In the genomic region with DNA sequence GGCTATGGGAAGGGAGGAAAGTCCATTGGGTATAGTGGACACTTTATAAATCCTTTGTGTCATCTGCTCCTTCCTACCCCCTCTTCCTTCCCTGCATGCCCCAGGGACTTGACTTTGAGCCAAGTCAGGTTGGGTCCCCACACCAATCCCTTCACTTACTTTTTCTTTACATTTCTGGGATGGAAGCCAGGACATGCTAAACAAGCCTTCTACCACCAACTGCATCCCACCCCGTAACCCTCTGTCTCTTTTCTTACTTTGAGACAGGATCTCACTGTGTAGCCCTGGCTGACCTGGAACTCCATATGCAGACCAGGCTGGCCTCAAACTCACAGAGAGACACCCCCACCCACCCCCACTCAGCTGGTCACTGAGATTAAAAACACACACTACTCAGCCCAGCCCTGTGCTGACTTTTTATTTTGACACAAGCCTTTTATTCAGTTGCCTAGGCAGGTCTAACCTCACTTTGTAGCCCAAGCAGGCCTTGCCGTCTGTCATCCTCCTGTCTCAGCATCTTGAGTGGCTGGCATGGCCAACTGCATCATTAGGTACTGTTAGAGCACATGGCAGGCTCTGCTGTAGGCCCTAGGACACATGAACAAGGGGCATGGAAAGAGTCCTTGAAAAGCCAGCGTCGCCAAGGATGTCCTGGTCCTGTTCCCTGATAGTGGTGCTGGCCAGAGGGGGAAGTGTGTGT, we compare ENCODE assay signal across 9 mouse cellular contexts. TPM values are rescaled to one million over a fixed set of nuclear protein-coding genes. Genes with fewer than 3 reads are reported as not detected.
DNase-seq lines count a peak whose midpoint lies in the region; ATAC-seq and TF ChIP-seq lines count a peak whose summit lies in the region.
"Had no signal": no experiment of that assay in that cellular context is flagged by ENCODE, and none has a peak within 500 bp of the region (broad histone marks: within the 10 kb centered on the region; RNA-seq: fewer than 3 reads in every experiment).

No protein-coding gene starts in this region.

- intact Hi-C loops in heart, postnatal 25 days (cut with DNase I), result loop anchor here (2.0 kb wide), 1 partner anchor 27 kb away; no protein-coding TSS in a partner anchor

- peaks cover 36 to 49% of the 10 kb centered on the region in 2 experiments for H3K4me1 ChIP-seq in heart, embryonic 14.5 days (ENCODE audit: control insufficient read depth in 2 of 2, insufficient read depth in 2 of 2, low read length in 2 of 2)
- H3K4me1 ChIP-seq in lung, postnatal 0 days (ENCODE audit: insufficient read depth, low read depth, low read length), result peaks cover 23% of the 10 kb centered on the region; the same call in 1 of the 2 replicates
- H3K4me1 ChIP-seq in intestine, embryonic 15.5 days (replicated peaks), result peaks cover 62% of the 10 kb centered on the region
- peaks cover 54% of the 10 kb centered on the region for H3K4me1 ChIP-seq in stomach, embryonic 14.5 days (ENCODE audit: control insufficient read depth, insufficient read depth, low read length)

- H3K27me3 ChIP-seq in heart, embryonic 14.5 days (ENCODE audit: control insufficient read depth, insufficient read depth, low read length), result no peaks in the 10 kb centered on the region
- no peaks in the 10 kb centered on the region for H3K27me3 ChIP-seq in lung, postnatal 0 days (replicated peaks; ENCODE audit: insufficient read depth, low read length)
- H3K27me3 ChIP-seq in intestine, embryonic 15.5 days (replicated peaks), result no peaks in the 10 kb centered on the region
- H3K27me3 ChIP-seq in stomach, embryonic 14.5 days (ENCODE audit: control insufficient read depth, insufficient read depth, low read length), result no peaks in the 10 kb centered on the region

- H3K4me3 ChIP-seq in heart, embryonic 14.5 days (ENCODE audit: control insufficient read depth in 1 of 2, insufficient read depth in 1 of 2, low read depth in 1 of 2, low read length in 2 of 2), result no peak overlapping the region
- H3K4me3 ChIP-seq in lung, postnatal 0 days (ENCODE audit: low read depth, low read length), result no peak overlapping the region
- no peak overlapping the region for H3K4me3 ChIP-seq in intestine, embryonic 15.5 days (replicated peaks)
- H3K4me3 ChIP-seq in stomach, embryonic 14.5 days (ENCODE audit: low read depth, low read length), result no peak overlapping the region

- H3K9ac ChIP-seq in heart, embryonic 14.5 days (ENCODE audit: low read length), result no peak overlapping the region
- H3K9ac ChIP-seq in lung, postnatal 0 days (replicated peaks; ENCODE audit: low read depth), result no peak overlapping the region
- H3K9ac ChIP-seq in intestine, embryonic 15.5 days, result no peak overlapping the region
- H3K9ac ChIP-seq in stomach, embryonic 14.5 days (replicated peaks; ENCODE audit: low read depth, low read length), result no peak overlapping the region

- TF ChIP-seq CTCF in lung, postnatal 0 days (IDR thresholded peaks at IDR 0.05), result no peak

- ATAC-seq in heart, embryonic 14.5 days (ENCODE audit: insufficient number of reproducible peaks, insufficient read depth, low FRiP score, low read depth), result no peak
- no peak for ATAC-seq in lung, postnatal 0 days
- no peak for ATAC-seq in intestine, embryonic 15.5 days
- no peak for ATAC-seq in stomach, embryonic 14.5 days (ENCODE audit: insufficient number of reproducible peaks, insufficient read depth, low FRiP score, low read depth)
- no peak for ATAC-seq in CD4-positive, CD25-positive, alpha-beta regulatory T cell, adult 4 months

- no peak for DNase-seq in heart, postnatal 25 days (ENCODE audit: low spot score)
- DNase-seq in lung, postnatal 0 days (ENCODE audit: low spot score), result no peak
- no peak for DNase-seq in lung, postnatal 10 days
- no peak for DNase-seq in MN1 (ENCODE audit: low spot score)
- DNase-seq: thymus, postnatal 4 days had no signal

- WGBS in heart, embryonic 14.5 days, result 74% methylated on average over 4 of the region's 4 CpGs
- 46% methylated on average over 4 of the region's 4 CpGs for WGBS in lung, postnatal 0 days
- WGBS in intestine, embryonic 15.5 days, result 78% methylated on average over 4 of the region's 4 CpGs
- WGBS in stomach, embryonic 14.5 days, result 67% methylated on average over 4 of the region's 4 CpGs

- no peak for TF ChIP-seq EP300 in lung, postnatal 0 days (IDR thresholded peaks at IDR 0.05)

- H3K9me3 ChIP-seq in heart, embryonic 14.5 days (ENCODE audit: control insufficient read depth, low read length), result no peaks in the 10 kb centered on the region
- H3K9me3 ChIP-seq in lung, postnatal 0 days (ENCODE audit: low read length), result no peaks in the 10 kb centered on the region
- H3K9me3 ChIP-seq in intestine, embryonic 15.5 days, result no peaks in the 10 kb centered on the region
- H3K9me3 ChIP-seq in stomach, embryonic 14.5 days (ENCODE audit: control insufficient read depth, low read depth, low read length), result no peaks in the 10 kb centered on the region

- H3K27ac ChIP-seq in heart, embryonic 14.5 days (replicated peaks in 1 of 2; ENCODE audit: control insufficient read depth in 1 of 2, insufficient read depth in 1 of 2, low read depth in 2 of 2, low read length in 2 of 2), result peak overlapping the region; percentile 63 to 74
- peak overlapping the region; percentile 84 for H3K27ac ChIP-seq in lung, postnatal 0 days (ENCODE audit: low read length)
- peak overlapping the region; percentile 84 for H3K27ac ChIP-seq in intestine, embryonic 15.5 days
- H3K27ac ChIP-seq in stomach, embryonic 14.5 days (ENCODE audit: low read length), result peak overlapping the region; percentile 86

- no peaks in the 10 kb centered on the region for H3K36me3 ChIP-seq in heart, embryonic 14.5 days (ENCODE audit: control insufficient read depth, insufficient read depth, low read length)
- no peaks in the 10 kb centered on the region for H3K36me3 ChIP-seq in lung, postnatal 0 days (ENCODE audit: insufficient read depth, low read length)
- H3K36me3 ChIP-seq in intestine, embryonic 15.5 days, result no peaks in the 10 kb centered on the region
- no peaks in the 10 kb centered on the region for H3K36me3 ChIP-seq in stomach, embryonic 14.5 days (ENCODE audit: control insufficient read depth, insufficient read depth, low read length)

- H3K4me2 ChIP-seq in heart, embryonic 14.5 days (ENCODE audit: low read length), result no peak overlapping the region
- no peak overlapping the region for H3K4me2 ChIP-seq in lung, postnatal 0 days (replicated peaks; ENCODE audit: low read depth, low read length)
- H3K4me2 ChIP-seq in intestine, embryonic 15.5 days (replicated peaks), result no peak overlapping the region
- H3K4me2 ChIP-seq in stomach, embryonic 14.5 days (replicated peaks; ENCODE audit: low read depth, low read length), result no peak overlapping the region; the same call in 1 of the 2 replicates

RNA-seq across cellular contexts. Expression of a gene that starts 38.2 kb away (rescaled TPM):
- polyA plus RNA-seq in heart, embryonic 14.5 days (2014; fragmentation: Nextera tagmentation; extraction: Ambion mirVana), result 166 and 175 TPM in 2 replicates
- 100 to 1,000 TPM in 1 of 2 experiments, 10 to 100 TPM in 1; 99.3 to 105 TPM for total RNA-seq in heart, postnatal 25 days (2021)
- polyA plus RNA-seq in lung, postnatal 0 days (2015; fragmentation: Nextera tagmentation; extraction: Ambion mirVana), result 166 and 184 TPM in 2 replicates
- polyA plus RNA-seq in intestine, embryonic 15.5 days (2015; fragmentation: Nextera tagmentation; extraction: Ambion mirVana), result 268 and 270 TPM in 2 replicates
- polyA plus RNA-seq in stomach, embryonic 14.5 days (2014; fragmentation: Nextera tagmentation; extraction: Ambion mirVana), result 252 and 259 TPM in 2 replicates
- 100 to 1,000 TPM; 373 to 544 TPM for polyA plus RNA-seq in CD4-positive, CD25-positive, alpha-beta regulatory T cell, adult 4 months (2017; shearing (Covaris generic))

RNA-seq across cellular contexts. Expression of a gene that starts 55.7 kb away (rescaled TPM):
- polyA plus RNA-seq in heart, embryonic 14.5 days (2014; fragmentation: Nextera tagmentation; extraction: Ambion mirVana), result 11.8 and 12.5 TPM in 2 replicates
- 1 to 10 TPM; 2.0 to 2.8 TPM for total RNA-seq in heart, postnatal 25 days (2021)
- polyA plus RNA-seq in lung, postnatal 0 days (2015; fragmentation: Nextera tagmentation; extraction: Ambion mirVana), result 55.4 and 63.0 TPM in 2 replicates
- 14.3 and 16.1 TPM in 2 replicates for polyA plus RNA-seq in intestine, embryonic 15.5 days (2015; fragmentation: Nextera tagmentation; extraction: Ambion mirVana)
- 11.6 and 12.9 TPM in 2 replicates for polyA plus RNA-seq in stomach, embryonic 14.5 days (2014; fragmentation: Nextera tagmentation; extraction: Ambion mirVana)
- under 1 TPM in 1 of 2 experiments, not detected in 1; 0.27 TPM for polyA plus RNA-seq in CD4-positive, CD25-positive, alpha-beta regulatory T cell, adult 4 months (2017; shearing (Covaris generic))
